Comparison of ENCODE assay signal across 15 mouse cellular contexts in genomic region chr10:28306451-28307086, GRCm38 (mm10).
DNase-seq lines count a peak whose midpoint lies in the region; ATAC-seq and TF ChIP-seq lines count a peak whose summit lies in the region.
"Had no signal": no experiment of that assay in that cellular context is flagged by ENCODE, and none has a peak within 500 bp of the region (broad histone marks: within the 10 kb centered on the region; RNA-seq: fewer than 3 reads in every experiment).

No protein-coding gene starts in this region.

- peak; percentile 20 to 27 for DNase-seq in cerebellum, adult 2 months
- no peak for DNase-seq in cerebellum, adult 11 months
- peak; percentile 16 for DNase-seq in midbrain, embryonic 14.5 days
- no peak for DNase-seq in midbrain, embryonic 10.5 days (ENCODE audit: low spot score)
- DNase-seq in lung, adult 2 months = peak; percentile 10
- peak; percentile 23 for DNase-seq in testis, postnatal 14 days (ENCODE audit: low spot score)
- no peak for DNase-seq in adrenal gland, postnatal 4 days (ENCODE audit: low spot score in 2 of 2)
- DNase-seq: adrenal gland, postnatal 36 days; thymus, postnatal 36 days had no signal

- no peaks in the 10 kb centered on the region for H3K9me3 ChIP-seq in midbrain, embryonic 14.5 days (ENCODE audit: control insufficient read depth, low read length)
- no peaks in the 10 kb centered on the region for H3K9me3 ChIP-seq in midbrain, embryonic 10.5 days (replicated peaks)
- H3K9me3 ChIP-seq: embryonic facial prominence, embryonic 12.5 days; limb, embryonic 15.5 days; midbrain, embryonic 12.5 days; neural tube, embryonic 15.5 days had no signal

- no peaks in the 10 kb centered on the region for H3K4me1 ChIP-seq in cerebellum, adult 2 months (ENCODE audit: control insufficient read depth, insufficient read depth, low read length)
- H3K4me1 ChIP-seq in midbrain, embryonic 14.5 days (ENCODE audit: control insufficient read depth, insufficient read depth, low read length) = no peaks in the 10 kb centered on the region
- peaks cover 7% of the 10 kb centered on the region for H3K4me1 ChIP-seq in midbrain, embryonic 10.5 days
- no peaks in the 10 kb centered on the region; the same call in 1 of the 2 replicates for H3K4me1 ChIP-seq in lung, adult 2 months (ENCODE audit: control insufficient read depth, insufficient read depth, low read length)
- H3K4me1 ChIP-seq: limb, embryonic 15.5 days; midbrain, embryonic 12.5 days; neural tube, embryonic 15.5 days had no signal

- no peaks in the 10 kb centered on the region for H3K36me3 ChIP-seq in midbrain, embryonic 14.5 days (ENCODE audit: control insufficient read depth, insufficient read depth, low read length)
- H3K36me3 ChIP-seq in midbrain, embryonic 10.5 days = no peaks in the 10 kb centered on the region
- H3K36me3 ChIP-seq: embryonic facial prominence, embryonic 12.5 days; limb, embryonic 15.5 days; midbrain, embryonic 12.5 days; neural tube, embryonic 15.5 days had no signal

- no peaks in the 10 kb centered on the region for H3K27me3 ChIP-seq in cerebellum, adult 2 months (ENCODE audit: control insufficient read depth, insufficient read depth, low read length)
- no peaks in the 10 kb centered on the region for H3K27me3 ChIP-seq in midbrain, embryonic 14.5 days (ENCODE audit: control insufficient read depth, insufficient read depth, low read length)
- H3K27me3 ChIP-seq in midbrain, embryonic 10.5 days (ENCODE audit: low read depth, poor library complexity, severe bottlenecking) = no peaks in the 10 kb centered on the region
- H3K27me3 ChIP-seq: embryonic facial prominence, embryonic 12.5 days; limb, embryonic 15.5 days; midbrain, embryonic 12.5 days; neural tube, embryonic 15.5 days had no signal

- H3K4me2 ChIP-seq in midbrain, embryonic 14.5 days (ENCODE audit: low read length) = no peak overlapping the region
- H3K4me2 ChIP-seq: embryonic facial prominence, embryonic 12.5 days; limb, embryonic 15.5 days; midbrain, embryonic 12.5 days; neural tube, embryonic 15.5 days had no signal

- 11% methylated on average over 6 of the region's 6 CpGs for WGBS in cerebellum, adult 2 months
- WGBS in midbrain, embryonic 14.5 days = 39% methylated on average over 6 of the region's 6 CpGs
- 54% methylated on average over 6 of the region's 6 CpGs for WGBS in midbrain, embryonic 10.5 days
- 42% methylated on average over 6 of the region's 6 CpGs for WGBS in lung, adult 2 months

- H3K27ac ChIP-seq in cerebellum, adult 2 months (ENCODE audit: insufficient read depth, low read length) = no peak overlapping the region
- no peak overlapping the region for H3K27ac ChIP-seq in midbrain, embryonic 14.5 days (replicated peaks; ENCODE audit: low read depth, low read length)
- no peak overlapping the region for H3K27ac ChIP-seq in midbrain, embryonic 10.5 days (replicated peaks)
- H3K27ac ChIP-seq: embryonic facial prominence, embryonic 12.5 days; layer of hippocampus, adult 2 months; limb, embryonic 15.5 days; midbrain, embryonic 12.5 days; neural tube, embryonic 15.5 days had no signal

- H3K4me3 ChIP-seq in cerebellum, adult 2 months (replicated peaks; ENCODE audit: insufficient read depth, low read depth, low read length) = no peak overlapping the region
- no peak overlapping the region for H3K4me3 ChIP-seq in midbrain, embryonic 14.5 days (replicated peaks; ENCODE audit: low read depth, low read length)
- no peak overlapping the region for H3K4me3 ChIP-seq in midbrain, embryonic 10.5 days
- no peak overlapping the region for H3K4me3 ChIP-seq in lung, adult 2 months (replicated peaks; ENCODE audit: extremely low read depth, low read depth, low read length)
- H3K4me3 ChIP-seq: embryonic facial prominence, embryonic 12.5 days; layer of hippocampus, adult 2 months; limb, embryonic 15.5 days; midbrain, embryonic 12.5 days; neural tube, embryonic 15.5 days had no signal

- no peak for TF ChIP-seq POLR2A in cerebellum, adult 2 months (IDR thresholded peaks at IDR 0.05; ENCODE audit: borderline replicate concordance, insufficient read depth, low read length)
- TF ChIP-seq POLR2A in lung, adult 2 months (IDR thresholded peaks at IDR 0.05; ENCODE audit: borderline replicate concordance, extremely low read depth, low read depth, low read length) = no peak

- no peak for ATAC-seq in midbrain, embryonic 14.5 days (ENCODE audit: low FRiP score, low TSS enrichment)
- ATAC-seq in megakaryocyte-erythroid progenitor cell, adult 5-6 weeks (replicated peaks; ENCODE audit: low FRiP score, low TSS enrichment, poor library complexity, severe bottlenecking) = no peak

- H3K9ac ChIP-seq in midbrain, embryonic 14.5 days (replicated peaks; ENCODE audit: low read length) = no peak overlapping the region
- H3K9ac ChIP-seq: embryonic facial prominence, embryonic 12.5 days; limb, embryonic 15.5 days; midbrain, embryonic 12.5 days; neural tube, embryonic 15.5 days had no signal

- no peak for TF ChIP-seq CTCF in cerebellum, adult 2 months (IDR thresholded peaks at IDR 0.05; ENCODE audit: borderline replicate concordance, insufficient read depth, low read depth, low read length)
- no peak for TF ChIP-seq CTCF in lung, adult 2 months (IDR thresholded peaks at IDR 0.05; ENCODE audit: insufficient read depth, low read length)

Comparison
In these comparisons a context has a peak if more than half of its experiments do, and no peak if none do; other contexts are left out.
1. DNase-seq: peak in cerebellum, adult 2 months (2 of 2), midbrain, embryonic 14.5 days (single experiment), lung, adult 2 months (single experiment) and testis, postnatal 14 days (single experiment); none in cerebellum, adult 11 months (single experiment), midbrain, embryonic 10.5 days (single experiment) and adrenal gland, postnatal 4 days (0 of 2).